In genomic region chr7:97360166-97360565, GRCm38 (mm10) we compare ENCODE assay signal across 17 mouse cellular contexts. TPM values are rescaled to one million over a fixed set of nuclear protein-coding genes. Genes with fewer than 3 reads are reported as not detected.
"Had no signal": no experiment of that assay in that cellular context is flagged by ENCODE, and none has a peak within 500 bp of the region (broad histone marks: within the 10 kb centered on the region; RNA-seq: fewer than 3 reads in every experiment).

No protein-coding gene starts in this region.

- H3K4me1 ChIP-seq: limb, embryonic 13.5 days had no signal

- H3K27ac ChIP-seq: intestine, embryonic 15.5 days; limb, embryonic 10.5 days; limb, embryonic 13.5 days; liver, embryonic 15.5 days; lung, embryonic 15.5 days had no signal

- H3K4me2 ChIP-seq: intestine, embryonic 15.5 days; limb, embryonic 13.5 days; liver, embryonic 15.5 days; lung, embryonic 15.5 days; midbrain, embryonic 11.5 days had no signal

- H3K36me3 ChIP-seq: intestine, embryonic 15.5 days; limb, embryonic 10.5 days; limb, embryonic 13.5 days; liver, embryonic 15.5 days; lung, embryonic 15.5 days had no signal

- DNase-seq: kidney, adult 18-20 months; kidney, adult 9 months; kidney, postnatal 14 days; kidney, postnatal 4 days; lung, postnatal 4 days; midbrain, embryonic 14.5 days; thymus, adult 2 months; thymus, postnatal 14 days; thymus, postnatal 4 days had no signal

- ATAC-seq: intestine, embryonic 15.5 days had no signal

- H3K9me3 ChIP-seq: intestine, embryonic 15.5 days; limb, embryonic 10.5 days; limb, embryonic 13.5 days; liver, embryonic 15.5 days; lung, embryonic 15.5 days had no signal

- H3K4me3 ChIP-seq: intestine, embryonic 15.5 days; limb, embryonic 10.5 days; limb, embryonic 13.5 days; liver, embryonic 15.5 days; lung, embryonic 15.5 days had no signal

- H3K27me3 ChIP-seq: intestine, embryonic 15.5 days; lung, embryonic 15.5 days had no signal

- H3K9ac ChIP-seq: intestine, embryonic 15.5 days; limb, embryonic 13.5 days; liver, embryonic 15.5 days; lung, embryonic 15.5 days had no signal

RNA-seq across cellular contexts. Expression of gene Thrsp, which starts 57.4 kb away (rescaled TPM):
- total RNA-seq: megakaryocyte progenitor cell, adult 5-6 weeks; megakaryocyte-erythroid progenitor cell, adult 5-6 weeks had no signal
- polyA plus RNA-seq: midbrain, embryonic 11.5 days had no signal
